Mouse (Mus musculus) adrenal gland (tissue): ENCODE measurements around the gene Camta2.

Source experiments
- intact Hi-C: fragments of 180-260 bp; cut with DNase I; formaldehyde crosslinking; loops from one replicate; pipeline ENCODE4 v1.15.1; 2025
- long read RNA-seq, 2 experiments: library from polyadenylated mRNA; unstranded; transcript quantifications; one replicate each; pipeline ENCODE4 v2.0.0; 2020; ENCODE audit warnings: borderline replicate concordance in 1 of 2; ENCODE audit not compliant: insufficient replicate concordance in 1 of 2

Gene Camta2
- long read RNA-seq, experiment 1, partial matches to known transcripts, result 5 of 6 reads
- long read RNA-seq, experiment 1, other reads (novel, unspliced or antisense), result 1 of 6 reads
- long read RNA-seq, experiment 2, partial matches to known transcripts, result 7 of 16 reads
- long read RNA-seq, experiment 2, other reads (novel, unspliced or antisense), result 9 of 16 reads

DNA sequence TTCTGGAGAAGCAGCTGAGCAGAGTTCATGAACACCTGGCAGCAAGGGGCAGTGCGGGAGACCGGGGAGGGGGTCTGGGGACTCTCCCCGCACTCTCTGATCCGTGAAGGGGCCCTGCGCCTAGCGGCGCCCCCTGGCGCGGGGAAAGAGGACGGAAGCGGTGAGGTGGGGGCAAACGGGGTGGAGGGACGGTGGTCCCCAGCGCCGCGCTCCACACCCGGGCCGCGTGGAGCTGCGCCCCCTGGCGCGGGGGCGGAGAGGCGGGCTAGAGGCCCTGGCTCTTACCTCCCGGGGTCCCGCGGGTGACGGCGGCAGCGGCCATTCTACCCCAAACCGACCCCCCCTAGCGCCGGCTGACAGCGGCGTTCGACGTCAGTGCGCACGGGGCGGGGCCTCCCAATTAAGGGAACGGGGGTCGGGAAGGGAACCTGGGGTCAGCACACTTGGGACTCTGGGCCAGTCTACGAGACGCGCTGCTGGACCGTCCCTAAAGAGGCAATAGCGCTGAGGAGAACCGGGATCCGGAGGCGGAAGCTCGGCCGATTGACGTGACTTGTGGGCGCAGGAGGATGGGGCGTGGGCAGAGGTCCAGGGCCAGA, at the start of gene Camta2:
Camta2 (minus strand) TSS at position 505 of the 599 bp plus-strand sequence.
- intact Hi-C loops, result no loop called here

DNA sequence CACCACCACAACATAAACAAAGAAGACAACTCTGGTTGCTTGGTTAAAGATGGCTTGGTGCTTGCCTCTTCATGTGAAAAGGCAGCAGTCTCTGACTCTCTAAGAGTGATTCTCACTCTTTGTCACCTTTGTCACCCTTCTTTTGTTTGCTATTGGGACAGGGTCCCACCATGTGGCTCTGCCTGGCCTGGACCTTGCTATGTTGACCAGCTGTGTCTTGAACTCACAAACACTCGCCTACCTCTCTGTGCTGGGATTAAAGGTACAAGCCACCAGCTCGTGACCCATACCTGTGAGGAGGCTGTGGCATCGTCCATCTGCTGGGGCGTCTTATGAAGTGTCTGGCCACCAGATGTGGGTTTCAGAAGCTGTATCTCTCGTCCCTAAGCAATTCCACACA, 45.4 kb upstream of the Camta2 start:
- intact Hi-C loops, result loop anchor here (5.0 kb wide), 1 partner anchor 41 kb away; no protein-coding TSS in a partner anchor

DNA sequence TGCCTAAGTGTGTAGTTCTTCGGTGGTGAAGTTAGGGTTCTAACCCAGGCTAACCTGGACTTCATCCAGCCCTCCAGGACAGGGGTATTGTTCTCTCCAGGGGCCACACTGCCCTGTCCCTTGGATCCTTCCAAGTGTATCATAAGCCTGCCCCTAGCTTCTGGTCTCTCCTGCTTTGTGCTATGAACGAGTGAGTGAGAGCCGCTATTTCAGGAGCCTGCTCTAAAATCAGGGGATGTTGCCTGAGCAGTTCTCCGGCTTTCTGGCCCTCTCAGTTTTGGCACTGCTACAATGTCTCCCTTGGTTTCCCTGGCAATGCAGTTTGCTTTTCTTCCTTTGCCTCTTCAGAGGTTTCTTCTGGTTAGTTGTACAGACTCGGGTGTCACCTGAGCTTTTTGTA, 43.3 kb upstream of the Camta2 start:
- intact Hi-C loops, result loop anchor here (5.0 kb wide), 1 partner anchor 39 kb away; no protein-coding TSS in a partner anchor

DNA sequence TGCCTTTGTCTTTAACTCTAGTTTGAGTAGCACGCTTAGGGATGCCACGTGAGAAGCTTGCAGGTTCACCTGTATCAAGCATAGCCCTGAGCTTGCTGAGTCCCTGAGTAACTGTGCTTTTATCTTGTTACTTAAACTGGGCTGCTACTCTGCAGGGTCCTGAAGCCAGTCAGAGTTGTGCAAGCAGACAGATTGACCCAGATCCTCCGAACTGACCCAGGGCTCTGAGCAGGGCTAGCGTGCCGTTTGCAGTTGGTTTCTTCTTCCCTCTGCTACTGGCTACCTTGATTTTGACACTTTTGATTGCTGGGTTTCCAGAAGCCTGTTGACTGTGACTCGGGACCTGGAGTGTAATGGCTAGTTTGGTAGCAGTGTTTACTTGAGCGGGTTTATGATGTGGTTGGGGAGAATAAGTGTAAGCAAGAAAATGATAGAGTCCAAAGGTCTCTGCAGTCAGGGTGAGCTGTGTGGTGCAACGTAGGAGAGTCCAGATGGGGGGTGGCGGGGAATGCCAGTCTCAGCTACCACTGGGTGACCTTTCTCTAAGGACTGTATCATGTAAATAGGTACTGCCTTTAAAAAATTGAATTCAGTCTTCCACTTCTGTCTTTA, 42.6 kb upstream of the Camta2 start:
- intact Hi-C loops, result loop anchor here (5.0 kb wide), 1 partner anchor 38 kb away; no protein-coding TSS in a partner anchor

DNA sequence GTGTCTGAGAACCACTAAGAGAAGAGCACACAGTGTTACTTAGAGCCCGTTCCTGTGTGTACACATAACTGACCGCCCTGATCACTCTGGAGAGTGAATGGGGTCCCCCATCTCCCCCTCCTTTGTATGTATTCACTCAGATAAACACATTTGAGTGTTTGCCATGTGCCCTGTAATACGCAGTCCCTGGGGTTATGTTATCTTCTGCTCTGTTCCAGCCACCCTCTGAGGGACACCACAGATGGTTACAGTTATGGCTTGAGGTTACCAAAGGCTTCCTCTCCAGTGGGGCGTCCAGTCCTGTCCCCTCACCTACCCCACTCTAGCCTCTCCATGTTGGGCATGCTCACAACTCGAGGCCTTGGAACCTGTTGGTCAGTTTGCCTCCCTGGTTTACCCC, 39.5 kb upstream of the Camta2 start:
- intact Hi-C loops, result no loop called here

DNA sequence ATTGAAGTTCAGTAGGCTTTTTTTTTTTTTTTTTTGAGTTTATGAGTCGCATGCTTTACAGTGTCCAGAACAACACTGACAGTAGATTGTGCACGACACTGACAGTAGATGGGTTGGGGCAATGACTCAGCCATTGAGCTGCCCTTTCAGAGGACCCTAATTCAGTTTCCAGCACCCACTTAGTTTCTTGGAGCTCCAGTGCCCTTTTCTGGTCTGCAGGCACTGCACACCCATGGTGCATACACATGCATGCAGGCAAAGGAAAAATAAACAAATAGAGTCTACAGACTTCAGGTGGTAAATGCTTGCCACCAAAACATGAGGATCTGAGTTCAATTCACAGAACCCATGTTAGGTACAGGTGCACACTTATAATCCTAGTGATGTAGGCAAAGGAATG, 38.7 kb upstream of the Camta2 start:
- intact Hi-C loops, result no loop called here

DNA sequence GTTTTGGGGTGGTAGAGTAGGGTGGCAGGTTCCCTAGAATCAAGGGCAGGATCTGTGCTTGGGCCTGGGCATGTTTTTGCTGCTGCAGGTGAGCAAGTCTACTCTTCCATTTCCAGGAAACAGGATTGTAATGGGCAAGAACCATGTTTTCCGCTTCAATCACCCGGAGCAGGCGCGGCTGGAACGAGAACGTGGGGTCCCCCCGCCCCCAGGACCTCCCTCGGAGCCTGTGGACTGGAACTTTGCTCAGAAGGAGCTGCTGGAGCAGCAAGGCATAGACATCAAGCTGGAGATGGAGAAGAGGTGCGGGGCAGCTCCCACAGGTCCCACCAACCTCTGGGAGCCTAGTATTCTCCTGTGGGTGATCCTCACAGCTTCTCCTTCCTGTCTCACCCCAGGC, 36.8 kb upstream of the Camta2 start:
- intact Hi-C loops, result no loop called here

DNA sequence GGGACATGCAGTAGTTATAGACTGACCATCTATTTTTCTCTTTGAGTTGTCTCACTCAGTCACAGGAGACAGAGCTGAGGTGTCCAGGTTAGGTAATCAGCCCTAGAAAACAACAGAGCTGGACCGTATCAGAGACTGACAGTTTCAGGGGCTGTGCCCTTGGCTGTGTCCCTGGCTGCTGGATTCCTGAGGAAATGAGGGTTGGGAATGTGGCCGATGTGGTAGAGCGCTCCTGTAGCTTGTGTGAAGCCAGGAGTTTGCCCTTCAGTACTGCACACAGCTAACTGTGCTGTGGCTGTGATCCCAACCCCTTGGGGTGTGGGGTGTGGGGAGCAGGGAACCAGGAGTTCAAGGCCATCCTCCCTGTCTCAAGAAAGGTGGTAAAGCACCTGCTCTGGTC, 33.2 kb upstream of the Camta2 start:
- intact Hi-C loops, result no loop called here

DNA sequence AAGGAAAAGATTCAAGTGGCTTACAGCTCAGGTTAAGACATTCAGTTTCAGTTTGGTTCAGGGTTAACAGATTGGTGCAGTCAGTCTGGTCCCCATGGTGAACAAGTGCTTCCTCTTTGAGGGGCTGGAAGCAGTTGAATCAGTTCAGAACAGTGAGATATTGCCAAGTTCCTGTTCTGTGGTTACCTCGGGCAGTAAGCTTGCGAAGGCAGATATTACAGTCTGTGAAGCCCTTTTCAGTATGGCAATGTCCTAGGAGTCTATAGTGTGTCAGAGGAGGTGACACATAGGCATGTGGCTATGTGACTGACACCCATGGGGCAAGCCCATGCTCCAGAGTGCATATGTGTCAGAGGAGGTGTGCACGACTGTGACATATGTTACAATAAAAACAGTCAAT, 32.7 kb upstream of the Camta2 start:
- intact Hi-C loops, result no loop called here

DNA sequence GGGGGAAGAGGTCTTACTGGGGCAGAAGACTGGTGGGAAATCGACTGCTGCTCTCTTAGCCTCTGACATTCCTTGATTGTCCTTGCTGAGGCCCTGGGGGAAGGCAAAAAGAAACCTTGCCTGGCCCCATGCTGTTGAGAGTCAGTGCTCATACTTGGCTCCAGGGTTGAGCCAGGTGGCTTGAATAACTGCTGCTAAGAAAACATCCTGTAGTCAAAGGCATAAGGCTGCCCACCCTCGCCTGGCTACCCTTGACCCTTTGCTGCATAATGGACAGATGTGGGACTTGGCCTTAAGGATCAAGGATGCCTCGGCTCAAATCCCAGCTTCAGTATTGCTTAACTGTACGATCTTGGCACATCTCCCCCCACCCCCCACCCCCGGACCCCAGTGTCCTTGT, 30.6 kb upstream of the Camta2 start:
- intact Hi-C loops, result no loop called here

DNA sequence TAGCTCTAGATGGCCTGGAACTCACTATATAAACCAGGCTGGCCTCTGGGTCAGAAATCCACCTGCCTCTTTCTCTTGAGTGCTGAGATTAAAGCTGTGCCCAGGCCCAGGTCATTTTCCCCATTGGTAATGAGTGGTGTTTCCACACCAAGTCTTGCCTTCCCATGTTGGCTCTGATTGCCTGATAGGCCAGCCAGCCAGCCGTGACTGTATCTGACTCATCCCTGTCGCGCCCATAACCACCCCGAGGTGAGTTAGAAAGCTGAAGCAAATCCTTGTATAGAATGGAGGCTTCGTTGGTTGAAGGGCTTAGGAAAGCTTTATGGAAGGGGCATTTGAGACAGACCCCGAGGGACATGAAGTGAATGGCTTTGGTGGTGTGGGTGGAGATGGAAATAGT, 27.9 kb upstream of the Camta2 start:
- intact Hi-C loops, result no loop called here

DNA sequence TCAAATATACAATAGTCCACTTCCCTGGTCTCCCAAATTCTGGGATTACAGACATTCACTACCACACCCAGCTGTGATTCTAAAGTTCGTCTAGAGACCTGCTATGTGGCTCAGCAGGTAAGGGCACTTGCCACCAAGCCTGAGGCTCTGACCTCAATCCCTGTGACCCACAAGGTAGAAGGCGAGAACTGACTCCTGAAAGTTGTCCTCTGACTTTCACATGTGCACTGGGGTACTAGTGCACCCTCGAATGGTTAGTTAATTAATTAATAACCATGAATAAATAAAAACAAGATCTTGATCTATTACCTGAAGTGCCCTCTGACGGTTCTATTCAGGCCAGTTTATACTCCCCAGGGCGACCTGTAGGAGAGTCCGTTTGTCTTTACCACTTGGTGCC, 25.3 kb upstream of the Camta2 start:
- intact Hi-C loops, result no loop called here

DNA sequence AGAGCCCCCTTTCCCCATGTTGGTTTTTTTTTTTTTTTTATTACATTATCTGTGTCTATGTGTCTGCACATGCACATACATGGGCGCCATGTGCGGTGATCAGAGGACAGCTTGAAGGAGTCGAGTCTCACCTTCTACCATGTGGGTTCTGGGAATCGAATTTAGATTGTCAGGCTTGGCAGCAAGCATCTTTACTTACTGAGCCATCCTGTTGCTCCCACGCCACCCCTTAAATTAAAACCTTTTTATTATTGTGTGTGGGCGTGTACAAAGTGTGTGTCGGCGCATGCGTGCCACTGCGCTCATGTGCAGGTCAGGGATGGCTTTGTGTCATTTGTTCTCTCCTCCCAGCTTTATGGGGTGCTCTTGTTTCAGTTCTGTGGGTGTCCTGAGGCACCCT, 23.1 kb upstream of the Camta2 start:
- intact Hi-C loops, result no loop called here

DNA sequence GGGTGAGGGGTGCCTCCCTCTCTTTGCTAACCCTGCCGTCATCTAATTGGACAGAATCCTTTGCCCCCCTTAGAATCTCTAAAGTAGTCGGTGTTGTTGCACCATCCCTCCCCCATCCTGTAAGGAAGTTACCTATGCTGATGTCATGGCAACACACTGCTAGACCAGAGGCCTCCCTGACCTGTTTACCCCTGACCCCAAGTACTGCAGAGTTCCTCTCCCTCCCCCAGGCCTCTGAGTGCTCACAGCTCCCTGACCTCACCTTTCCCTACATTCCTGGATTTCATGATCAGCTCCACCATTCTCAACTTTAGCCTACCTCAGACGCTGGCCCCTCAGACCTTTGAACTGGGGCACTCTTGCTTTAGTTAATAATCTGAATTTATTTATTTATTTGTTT, 18.2 kb upstream of the Camta2 start:
- intact Hi-C loops, result no loop called here

DNA sequence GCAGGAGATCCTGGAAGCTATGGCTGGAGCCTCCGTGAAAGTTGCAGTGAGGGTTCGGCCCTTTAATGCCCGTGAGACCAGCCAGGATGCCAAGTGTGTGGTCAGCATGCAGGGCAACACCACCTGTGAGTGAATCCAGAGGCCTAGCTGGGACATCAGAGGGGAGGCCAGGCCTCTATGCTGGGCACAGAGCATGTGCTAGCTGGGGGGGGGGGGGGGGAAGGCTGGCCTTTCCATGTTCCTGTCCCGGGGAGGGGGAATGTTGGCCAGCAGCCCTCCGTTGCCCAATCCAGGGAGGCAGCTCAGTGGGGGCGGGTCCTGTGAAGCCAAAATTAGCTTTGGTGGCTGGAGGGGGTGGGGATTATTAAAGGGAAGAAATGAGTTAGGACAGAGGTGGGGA, 14.9 kb upstream of the Camta2 start:
- intact Hi-C loops, result no loop called here

DNA sequence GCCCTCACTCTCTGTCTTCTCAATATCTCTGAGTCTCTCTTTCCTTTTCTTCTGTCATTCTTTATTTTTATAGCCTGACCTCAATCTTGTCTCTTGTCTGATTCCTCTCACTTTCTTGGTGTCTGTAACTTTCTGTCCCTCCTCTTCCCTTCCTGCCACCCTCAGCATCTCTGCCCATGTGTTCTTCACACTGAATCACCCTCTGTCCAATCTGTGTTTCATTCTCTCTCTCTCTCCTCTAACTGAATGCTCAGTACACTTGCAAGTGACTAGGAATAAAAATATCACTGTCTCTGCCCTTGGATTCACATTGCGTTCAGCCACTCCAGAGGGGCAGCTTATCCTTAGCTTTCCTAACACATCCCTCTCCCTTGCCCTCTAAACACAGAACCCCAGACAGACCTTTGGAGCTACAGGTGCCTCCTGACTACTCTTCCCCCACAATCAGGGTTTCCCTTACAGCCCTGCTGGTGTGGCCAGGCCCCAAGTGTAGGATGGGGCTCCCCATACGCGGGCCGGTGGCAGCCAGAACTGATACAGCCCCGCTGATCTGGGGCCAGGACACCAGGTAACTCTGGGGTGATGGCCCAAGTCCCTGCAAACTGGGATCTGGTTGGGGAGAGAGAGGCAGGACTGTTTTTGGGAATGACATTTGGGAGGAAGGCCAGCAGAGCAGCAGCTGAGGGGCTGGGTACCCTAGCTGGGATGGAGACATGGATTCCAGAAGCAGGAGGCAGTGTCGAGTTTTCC, 14.3 kb upstream of the Camta2 start:
- intact Hi-C loops, result no loop called here

DNA sequence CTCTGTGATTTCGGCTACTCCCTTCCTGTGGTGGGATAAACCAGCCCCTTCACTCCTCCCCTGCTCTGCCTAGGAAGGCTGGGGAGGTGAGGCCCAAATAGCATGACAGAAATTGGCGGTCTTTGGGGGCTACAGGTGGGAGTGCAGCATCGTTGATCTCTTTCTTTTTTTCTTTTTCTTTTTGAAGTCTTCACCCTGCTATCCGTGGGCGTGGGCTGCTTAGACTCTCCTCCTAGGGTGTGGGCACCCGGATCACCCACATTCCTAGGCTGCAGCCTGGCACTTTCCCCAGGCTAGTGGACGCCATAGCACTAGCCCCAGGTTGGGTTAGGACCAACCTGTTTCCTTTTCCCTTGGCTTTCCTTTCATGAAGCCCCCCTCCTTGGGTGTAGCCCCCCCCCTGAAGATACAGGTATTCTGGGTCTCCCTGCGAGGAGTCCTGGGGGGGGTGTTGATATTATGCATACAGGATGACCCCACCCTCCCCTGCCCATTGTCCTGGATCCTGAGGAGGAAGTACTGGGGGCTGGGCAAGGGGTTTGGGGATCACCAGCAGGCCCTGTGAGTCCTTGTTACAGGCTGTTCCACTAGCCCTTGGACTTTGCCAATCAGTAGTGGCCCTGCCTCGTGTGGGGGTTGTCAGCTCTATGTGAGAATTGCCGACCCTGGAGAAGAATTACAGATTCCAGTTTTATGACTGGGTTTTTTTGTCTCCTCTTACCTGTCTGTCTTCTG, 13.5 kb upstream of the Camta2 start:
- intact Hi-C loops, result no loop called here

DNA sequence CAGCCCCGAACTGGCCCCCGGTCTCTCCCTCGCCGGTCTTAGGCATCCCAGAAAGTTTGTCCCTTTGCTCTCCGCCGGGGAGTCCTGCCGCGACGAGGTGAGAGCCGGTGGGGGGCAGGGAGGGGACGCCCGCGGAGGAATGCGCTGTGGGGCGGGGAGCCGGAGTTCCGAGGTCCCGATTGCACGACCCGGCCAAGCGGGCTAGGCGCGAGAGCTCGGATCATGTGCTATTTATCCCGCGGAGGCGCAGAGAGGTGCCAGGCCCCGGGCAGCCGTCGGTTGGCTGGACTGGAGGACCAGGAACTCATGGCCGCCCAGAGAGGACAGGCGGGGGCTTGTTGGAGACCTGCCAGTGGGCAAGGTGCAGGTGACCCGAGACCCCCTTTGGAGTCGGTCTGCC, 12.7 kb upstream of the Camta2 start:
- intact Hi-C loops, result no loop called here

DNA sequence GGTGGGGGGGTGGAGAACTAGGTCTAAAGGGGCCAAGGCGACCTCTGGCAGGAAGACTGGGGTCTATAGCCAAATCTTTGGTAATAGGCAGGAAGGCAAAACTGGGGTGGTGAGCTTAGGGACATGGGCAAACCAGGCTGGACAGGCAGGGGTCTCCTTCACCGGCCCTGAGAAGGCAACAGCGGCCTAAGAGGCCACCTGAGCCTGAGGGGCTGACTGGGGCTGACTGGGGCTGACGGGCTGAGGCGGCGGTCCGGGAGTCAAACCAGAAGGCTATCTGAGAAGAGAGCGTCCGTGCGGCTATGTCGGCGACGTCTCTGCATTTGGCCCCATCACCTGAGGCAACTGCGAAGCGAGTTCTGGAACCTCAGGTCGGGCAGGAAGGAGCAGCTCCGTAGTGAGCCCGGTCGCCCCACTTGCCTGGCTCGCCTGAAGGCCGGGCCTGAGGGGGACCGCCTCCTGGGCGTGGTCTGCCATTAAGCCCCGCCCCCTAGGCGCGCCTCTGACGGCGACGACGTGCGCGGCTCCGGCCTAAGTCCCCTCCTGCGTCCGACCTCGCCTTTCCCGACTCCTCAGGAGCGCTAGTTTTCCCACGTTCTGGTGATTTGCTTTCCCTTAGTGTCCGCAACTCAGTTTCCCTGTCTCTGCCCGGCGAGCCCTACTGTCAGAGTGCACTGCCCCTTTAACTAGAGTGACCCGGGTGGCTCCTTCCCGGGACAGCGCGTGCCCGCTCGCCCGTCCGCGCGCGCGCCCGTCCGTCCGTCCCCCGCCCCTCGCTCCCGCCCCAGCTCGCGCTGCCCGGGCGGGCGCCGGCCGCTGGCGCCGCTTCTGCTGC, 12.0 kb upstream of the Camta2 start, which contains the start of the genes Inca1 and Kif1c:
Inca1 (minus strand) TSS at position 434 of the 835 bp plus-strand sequence.
Kif1c (plus strand) TSS at position 827 of the 835 bp plus-strand sequence.
- intact Hi-C loops, result no loop called here

DNA sequence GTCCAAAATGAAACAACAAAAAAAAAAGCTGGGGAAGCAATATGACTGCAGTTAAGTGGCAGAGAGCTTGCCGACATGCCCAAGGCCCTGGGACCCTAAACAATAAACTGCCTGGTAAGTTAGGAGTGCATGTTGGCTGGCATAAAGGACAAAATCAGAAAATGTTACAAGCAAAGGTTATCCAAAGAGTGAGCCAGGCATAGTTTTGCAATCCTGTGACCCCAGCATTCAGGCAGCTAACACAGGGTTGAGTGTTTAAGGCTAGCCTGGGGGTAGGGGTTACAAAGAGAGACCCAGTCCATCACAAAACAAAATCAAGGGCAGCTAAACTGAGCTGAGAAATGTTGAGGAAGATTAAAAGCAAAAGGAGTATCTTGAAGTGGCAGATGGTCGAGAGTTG, 11.1 kb upstream of the Camta2 start:
- intact Hi-C loops, result no loop called here
